Mouse (Mus musculus) c-Kit-positive CD71-positive TER-119-positive erythroid progenitor cells, embryonic 14.5 days (primary cell): ENCODE data around the gene Krt7.

Source experiments
- DNase-seq: peaks from one replicate; pipeline ENCODE4 v3.0.0-alpha.2; 2013; ENCODE audit warnings: low spot score

The Krt7 gene

DNA sequence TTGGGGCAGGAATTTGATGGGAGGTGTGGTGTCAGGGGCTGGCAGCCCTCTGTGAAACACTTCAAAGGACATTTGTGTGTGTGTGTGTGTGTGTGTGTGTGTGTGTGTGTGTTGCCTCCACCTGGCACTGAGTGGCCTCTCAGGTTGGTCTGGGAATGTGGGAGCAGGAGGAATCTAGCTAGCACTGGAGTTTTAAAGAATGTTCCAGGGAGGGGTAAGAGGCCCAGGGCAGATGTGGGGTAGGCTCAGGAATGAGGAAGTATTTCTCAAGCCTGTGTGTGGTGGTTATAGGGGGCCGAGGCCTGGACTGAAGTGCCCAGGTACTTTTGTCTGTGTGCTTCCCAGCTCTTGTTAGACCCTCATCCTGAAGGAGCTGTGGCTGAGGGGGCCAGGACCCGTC is at the start of gene Krt7:
Gene Krt7, plus strand, starts transcription at position 269 of the 400 bp plus-strand sequence.
- no peak for DNase-seq

GRCm38 (mm10) chr15:101362393-101363010 is 48.3 kb upstream of the Krt7 start:
- DNase-seq = no peak

- DNase-seq = no peak
Observed at GRCm38 (mm10) chr15:101363933-101364332, 46.9 kb upstream of the Krt7 start.

DNA sequence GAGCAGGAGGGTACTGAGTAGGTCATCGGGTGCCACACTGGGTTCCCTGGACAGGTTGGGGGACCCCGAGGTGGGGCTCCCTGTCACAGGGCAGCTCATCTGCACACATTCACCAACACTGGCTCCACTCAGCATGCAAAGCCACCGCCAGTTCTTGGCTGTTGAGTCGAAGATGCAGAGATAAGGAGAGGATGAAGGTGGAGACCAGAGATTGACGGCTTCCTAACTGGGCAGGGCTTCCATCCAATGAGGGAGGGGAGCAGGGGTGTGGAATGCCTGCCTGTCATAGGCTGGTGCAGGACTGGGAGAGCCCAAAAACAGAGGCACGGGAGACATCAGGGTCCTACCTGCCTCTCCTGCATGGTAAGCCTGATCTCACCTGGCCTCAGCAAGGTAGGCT is 46.4 kb upstream of the Krt7 start:
- DNase-seq = no peak

- DNase-seq = no peak
Observed at GRCm38 (mm10) chr15:101364891-101365671, 45.8 kb upstream of the Krt7 start.

DNA sequence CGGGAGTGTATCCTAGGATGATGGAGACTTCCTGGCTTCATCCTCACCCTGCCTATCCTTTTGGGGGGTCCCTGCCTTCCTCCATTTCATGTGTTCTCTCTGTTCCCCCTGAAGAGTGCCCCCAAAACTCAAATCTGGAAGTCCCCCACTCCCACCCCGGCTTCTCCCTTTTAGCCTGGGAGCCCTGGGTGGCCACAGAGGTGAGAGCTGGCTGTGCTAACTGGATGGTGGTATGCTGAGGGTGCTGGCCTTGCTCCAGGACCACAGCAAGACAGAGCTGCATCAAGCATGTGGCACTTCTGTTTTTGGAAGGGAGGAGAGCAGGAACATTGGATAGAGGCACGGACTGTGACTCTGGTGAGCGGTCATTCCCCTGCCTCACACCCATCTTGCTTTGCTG is 45.1 kb upstream of the Krt7 start:
- no peak for DNase-seq

DNA sequence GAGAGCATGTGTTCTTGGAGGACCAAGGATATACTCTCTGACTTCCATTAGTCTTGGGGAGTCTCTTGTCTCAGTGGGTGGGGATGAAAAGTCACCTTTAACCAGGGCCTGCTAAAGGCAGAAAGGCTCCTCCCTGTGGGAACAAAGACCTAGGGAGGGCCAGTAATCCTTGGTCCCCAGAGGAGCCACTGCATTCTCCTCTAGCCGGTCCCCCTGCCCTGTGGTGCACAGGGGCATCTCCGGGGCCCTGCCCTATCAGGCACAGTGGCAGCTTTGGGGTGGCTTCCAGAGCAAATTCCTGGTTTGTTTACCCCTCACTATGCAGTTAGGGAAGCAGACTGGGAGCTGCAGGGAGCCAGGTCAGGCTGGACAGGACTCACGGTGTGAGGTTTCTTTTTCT is 44.4 kb upstream of the Krt7 start:
- DNase-seq = no peak

DNA sequence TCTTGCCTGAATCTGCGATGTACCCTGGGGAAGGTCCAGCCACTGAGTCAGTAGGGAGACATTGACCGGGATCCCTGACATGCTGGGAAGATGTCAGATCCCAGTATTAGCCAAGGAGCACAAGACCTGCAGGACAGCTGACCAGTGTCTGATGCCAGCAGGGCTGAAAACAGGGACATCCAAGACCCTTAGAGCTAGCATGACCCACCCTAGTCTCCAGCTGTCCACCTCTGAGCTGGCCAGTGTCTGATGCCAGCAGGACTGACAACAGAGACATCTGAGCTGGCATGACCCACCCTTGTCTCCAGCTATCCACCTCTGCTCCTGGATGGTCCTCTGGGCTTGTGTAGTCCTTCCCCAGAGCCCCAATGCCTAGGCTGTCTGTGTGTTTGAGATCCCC is 43.9 kb upstream of the Krt7 start:
- no peak for DNase-seq

GRCm38 (mm10) chr15:101367497-101367896 is 43.3 kb upstream of the Krt7 start:
- DNase-seq = no peak

- DNase-seq = no peak
Observed at GRCm38 (mm10) chr15:101368015-101368414, 42.8 kb upstream of the Krt7 start.

DNA sequence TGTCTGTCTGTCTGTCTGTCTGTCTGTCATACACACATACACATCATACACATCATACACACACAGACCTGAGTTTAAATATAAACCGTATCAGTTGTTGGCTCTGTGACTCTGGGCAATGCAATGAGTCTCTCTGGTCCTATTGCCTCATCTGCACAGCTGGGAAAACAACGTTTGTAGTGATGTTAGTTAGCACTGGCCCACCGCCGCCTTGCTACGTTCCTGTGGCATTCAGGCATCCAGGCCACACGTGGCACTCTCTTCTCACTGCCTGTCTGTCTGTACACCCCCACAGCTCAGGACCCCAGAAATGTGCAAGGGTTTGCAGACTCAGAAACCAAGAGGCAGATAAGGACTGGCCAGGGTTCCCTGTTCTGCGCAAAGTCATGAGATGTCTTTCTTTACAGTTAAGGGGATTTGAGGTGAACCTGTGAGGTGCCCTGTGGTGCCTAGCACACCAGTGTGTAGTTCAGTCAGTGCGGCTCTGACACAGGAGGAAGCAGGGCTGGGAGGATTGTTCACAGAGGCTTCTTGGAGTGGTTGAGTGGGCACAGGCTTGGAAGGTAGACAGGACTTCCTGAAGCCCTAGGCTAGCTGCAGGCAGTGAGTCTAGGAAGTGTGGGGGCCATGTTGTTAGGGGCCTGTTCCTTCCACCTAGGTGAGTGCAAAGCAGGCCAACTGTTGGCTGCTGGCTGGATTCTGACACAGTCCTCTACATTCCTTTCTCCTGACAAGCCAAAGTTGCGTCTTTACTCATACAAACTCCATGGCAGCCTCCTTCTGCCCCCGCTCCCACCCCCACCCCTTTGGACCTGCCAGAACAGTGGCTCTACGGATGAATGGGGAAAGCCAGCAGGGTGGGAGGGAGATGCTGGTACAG is 42.1 kb upstream of the Krt7 start:
- no peak for DNase-seq

DNA sequence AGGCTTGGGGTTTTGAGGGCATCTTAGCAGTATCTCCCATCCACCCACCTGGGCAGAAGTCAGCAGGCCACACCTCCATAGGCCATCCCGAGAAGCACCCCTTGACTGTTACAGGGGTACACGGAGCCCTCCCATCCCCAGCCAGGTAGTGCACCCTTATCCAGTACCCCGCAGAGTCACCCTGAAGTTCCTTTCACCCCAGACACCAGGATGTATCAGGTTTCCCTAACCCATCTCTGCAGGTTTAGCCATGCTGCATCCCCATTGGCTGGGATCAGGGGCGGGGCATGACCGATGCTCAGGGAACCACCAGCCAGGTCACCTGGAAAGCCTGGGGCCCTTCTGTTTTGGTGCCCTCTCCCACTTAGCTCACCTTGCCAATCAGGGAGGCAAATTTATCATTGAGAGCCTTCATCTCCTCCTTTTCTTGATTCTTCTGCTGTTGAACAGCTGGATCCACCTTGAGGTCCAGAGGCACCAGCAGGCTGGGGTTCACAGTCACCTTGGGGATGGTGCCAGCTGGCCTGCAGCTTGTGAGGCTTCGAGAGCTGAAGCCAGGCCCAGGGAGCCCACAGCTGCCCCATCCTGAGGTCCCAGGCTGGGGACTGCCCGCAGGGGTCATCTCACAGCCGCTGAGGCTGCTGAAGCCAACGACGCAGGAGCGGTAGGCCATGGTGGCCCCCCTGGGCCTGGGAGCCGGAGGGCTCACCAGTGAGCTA is 41.3 kb upstream of the Krt7 start:
- no peak for DNase-seq

DNA sequence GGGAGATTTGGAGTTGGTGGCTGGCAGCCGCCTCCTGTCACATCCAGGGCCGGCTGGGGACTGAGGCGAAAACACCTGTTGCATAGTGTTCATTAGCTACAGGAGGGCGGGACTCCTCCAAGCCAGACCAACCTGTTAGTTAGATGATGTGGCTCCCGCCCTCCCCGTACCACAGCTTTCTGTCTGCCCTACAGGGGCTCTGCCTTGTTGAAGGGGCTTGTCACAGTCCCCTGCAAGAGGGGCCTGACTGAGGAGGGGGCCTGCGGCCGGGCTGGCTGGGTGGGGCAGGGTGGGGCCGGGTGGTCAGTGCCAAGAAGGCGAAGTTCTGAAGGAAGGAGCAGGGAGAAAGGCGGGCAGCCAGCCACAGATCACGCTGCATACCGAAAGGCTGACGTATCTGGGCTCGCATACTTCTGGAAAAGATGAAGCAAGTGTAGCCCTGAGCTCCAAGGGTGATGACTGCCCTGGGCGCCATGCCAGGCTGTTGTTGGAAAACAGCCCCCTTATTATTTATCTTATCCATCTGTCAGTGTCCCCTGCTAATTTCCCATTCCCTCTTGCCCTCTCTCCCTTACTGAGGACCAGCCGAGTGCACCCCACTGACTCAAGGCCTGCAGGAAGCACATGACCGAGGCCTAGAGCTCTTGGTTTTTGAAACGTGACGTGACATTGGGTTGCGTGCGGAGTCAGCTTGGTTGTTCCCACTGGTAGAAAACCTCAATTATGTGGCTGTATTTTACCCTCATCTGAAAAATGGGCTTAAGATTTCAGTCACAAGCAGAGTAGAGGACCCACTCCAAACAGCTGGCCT is 40.5 kb upstream of the Krt7 start, which contains the start of gene Krt80:
Gene Krt80, minus strand, starts transcription at position 62 of the 811 bp plus-strand sequence.
- DNase-seq = no peak

- no peak for DNase-seq
Observed at GRCm38 (mm10) chr15:101371141-101371985, 39.5 kb upstream of the Krt7 start.

- DNase-seq = no peak
Observed at GRCm38 (mm10) chr15:101372131-101372977, 38.5 kb upstream of the Krt7 start.

DNA sequence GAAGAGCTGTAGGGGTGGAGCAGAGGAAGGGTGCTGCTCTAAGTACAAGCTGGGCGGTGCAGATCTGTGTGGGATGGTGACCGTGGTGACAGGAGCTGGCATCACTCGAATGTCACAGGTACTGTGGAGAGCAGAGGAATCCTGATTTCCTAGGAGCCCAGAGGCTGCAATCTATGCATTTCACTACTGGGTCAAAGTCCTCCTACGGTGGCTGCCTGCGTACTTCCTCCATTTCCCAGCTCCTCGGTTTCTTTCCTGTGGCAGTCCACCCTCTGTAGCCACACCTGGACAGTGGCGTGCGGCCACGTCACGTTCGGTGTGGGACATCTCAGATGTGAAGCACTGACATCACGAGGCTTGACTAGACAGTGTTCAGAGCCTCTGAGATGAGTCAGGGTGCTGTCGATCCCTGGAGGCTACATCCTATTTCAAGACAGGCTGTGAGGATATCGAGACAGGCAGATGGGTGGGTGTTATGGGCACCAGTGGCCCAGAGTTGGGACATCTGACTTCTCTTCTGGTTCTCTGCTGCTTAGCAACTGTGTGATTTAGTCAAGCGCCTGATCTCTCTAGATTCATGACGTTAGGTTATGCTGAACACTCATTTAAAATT is 37.5 kb upstream of the Krt7 start:
- DNase-seq = no peak

GRCm38 (mm10) chr15:101374879-101375278 is 36.0 kb upstream of the Krt7 start:
- no peak for DNase-seq

DNA sequence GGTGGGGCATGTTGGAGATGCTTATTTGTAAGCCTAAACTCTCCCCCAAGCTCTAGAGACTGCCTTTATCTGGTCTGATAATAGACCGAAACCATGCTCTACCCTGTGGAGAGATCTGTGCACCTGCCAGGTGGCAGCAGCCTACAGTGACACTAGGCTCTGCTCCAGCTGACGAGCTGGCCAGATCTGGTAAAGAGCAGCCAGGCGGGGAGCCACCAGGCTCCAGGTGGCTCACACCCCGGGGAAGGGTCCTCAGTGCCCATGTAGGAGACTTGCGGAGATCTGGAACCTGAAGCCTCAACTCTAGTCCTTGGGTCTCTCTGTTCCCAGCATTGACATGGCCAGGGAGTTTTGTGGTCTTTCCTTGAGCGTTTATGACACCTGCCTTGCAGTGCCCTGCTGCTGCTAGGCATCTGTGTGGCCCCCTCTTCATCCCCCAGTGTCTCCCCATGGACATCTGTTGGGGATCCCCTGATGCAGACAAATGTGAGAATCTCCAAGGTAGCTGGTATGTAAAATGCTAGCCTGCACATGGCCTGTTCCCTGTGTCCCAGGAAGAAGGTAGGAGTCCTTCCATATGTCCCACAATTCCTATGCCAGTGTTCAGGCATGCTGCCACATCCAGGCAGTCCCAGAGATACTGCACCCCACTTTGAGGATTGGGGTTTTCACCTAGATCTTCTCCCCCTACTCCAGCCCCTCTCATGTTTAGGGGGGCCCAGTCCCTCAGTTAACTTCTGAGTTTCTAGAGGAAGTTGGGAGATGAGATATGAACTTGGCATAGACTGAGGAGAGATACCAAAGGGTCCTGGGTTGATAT is 34.7 kb upstream of the Krt7 start:
- DNase-seq = no peak
